Mouse (Mus musculus): ENCODE measurements at regions not wholly inside any gene's neighbourhood (a gene's known extent, or its start where the extent isn't known, plus 50 kb on each side); places are given as distances from the start of the nearest gene placed in this dataset.

- no peak for ATAC-seq (ENCODE audit: low TSS enrichment)
Observed at GRCm38 (mm10) chr17:47141843-47142215, 131.5 kb upstream of the Ubr2 start.

GRCm38 (mm10) chr17:47140969-47141842 is 130.8 kb upstream of the Ubr2 start:
- peak; percentile 64 for ATAC-seq (ENCODE audit: low TSS enrichment)

GRCm38 (mm10) chr17:47140241-47140968 is 130.0 kb upstream of the Ubr2 start:
- ATAC-seq (ENCODE audit: low TSS enrichment) = peak; percentile 9; the same call in 1 of the 2 replicates

- peak; percentile 83 for ATAC-seq (ENCODE audit: low TSS enrichment)
Observed at GRCm38 (mm10) chr17:47139730-47140231, 129.4 kb upstream of the Ubr2 start.

- ATAC-seq (ENCODE audit: low TSS enrichment) = peak; percentile 1; the same call in 1 of the 2 replicates
Observed at GRCm38 (mm10) chr17:47139171-47139617, 128.8 kb upstream of the Ubr2 start.

GRCm38 (mm10) chr17:47138174-47138573 is 127.8 kb upstream of the Ubr2 start:
- ATAC-seq (ENCODE audit: low TSS enrichment) = no peak

- no peak for ATAC-seq (ENCODE audit: low TSS enrichment)
Observed at GRCm38 (mm10) chr17:47135391-47135790, 125.0 kb upstream of the Ubr2 start.

- ATAC-seq (ENCODE audit: low TSS enrichment) = no peak
Observed at GRCm38 (mm10) chr17:47133785-47134184, 123.4 kb upstream of the Ubr2 start.

- no peak for ATAC-seq (ENCODE audit: low TSS enrichment)
Observed at GRCm38 (mm10) chr17:47127571-47127970, 117.2 kb upstream of the Ubr2 start.

GRCm38 (mm10) chr17:47123576-47123975 is 113.2 kb upstream of the Ubr2 start:
- ATAC-seq (ENCODE audit: low TSS enrichment) = no peak

GRCm38 (mm10) chr17:47122221-47122620 is 111.9 kb upstream of the Ubr2 start:
- ATAC-seq (ENCODE audit: low TSS enrichment) = no peak

GRCm38 (mm10) chr17:47118010-47118409 is 107.7 kb upstream of the Ubr2 start:
- ATAC-seq (ENCODE audit: low TSS enrichment) = no peak

- ATAC-seq (ENCODE audit: low TSS enrichment) = no peak
Observed at GRCm38 (mm10) chr17:47115754-47116153, 105.4 kb upstream of the Ubr2 start.

- ATAC-seq (ENCODE audit: low TSS enrichment) = no peak
Observed at GRCm38 (mm10) chr17:47115141-47115540, 104.8 kb upstream of the Ubr2 start.

- no peak for ATAC-seq (ENCODE audit: low TSS enrichment)
Observed at GRCm38 (mm10) chr17:47114736-47115135, 104.4 kb upstream of the Ubr2 start.

- ATAC-seq (ENCODE audit: low TSS enrichment) = no peak
Observed at GRCm38 (mm10) chr17:47112556-47113225, 102.3 kb upstream of the Ubr2 start.

GRCm38 (mm10) chr17:47110836-47111235 is 100.5 kb upstream of the Ubr2 start:
- no peak for ATAC-seq (ENCODE audit: low TSS enrichment)

GRCm38 (mm10) chr17:47104328-47104727 is 94.0 kb upstream of the Ubr2 start:
- ATAC-seq (ENCODE audit: low TSS enrichment) = no peak

- no peak for ATAC-seq (ENCODE audit: low TSS enrichment)
Observed at GRCm38 (mm10) chr17:47095191-47095590, 84.8 kb upstream of the Ubr2 start.

GRCm38 (mm10) chr17:47092076-47092475 is 81.7 kb upstream of the Ubr2 start:
- ATAC-seq (ENCODE audit: low TSS enrichment) = no peak

- ATAC-seq (ENCODE audit: low TSS enrichment) = no peak
Observed at GRCm38 (mm10) chr17:47089769-47090168, 79.4 kb upstream of the Ubr2 start.

- no peak for ATAC-seq (ENCODE audit: low TSS enrichment)
Observed at GRCm38 (mm10) chr17:47069206-47069605, 58.9 kb upstream of the Ubr2 start.

Measured in frontal cortex, adult (tissue).